Mouse (Mus musculus) heart, adult 8-10 months (tissue): ENCODE data around the gene Mlxip. TPM values are rescaled to one million over a fixed set of nuclear protein-coding genes. Genes with fewer than 3 reads are reported as not detected.

Source experiments
- DNase-seq: peaks from one replicate; pipeline ENCODE4 v3.0.0; 2022; ENCODE audit warnings: low spot score
- total RNA-seq, 4 experiments: library from RNA; stranded (reverse); gene quantifications; 2 replicates each; pipeline ENCODE4 v1.2.4; 2022

Mlxip gene
- total RNA-seq = 10 to 100 TPM; 23.4 to 30.6 (median 27.3) TPM

DNA sequence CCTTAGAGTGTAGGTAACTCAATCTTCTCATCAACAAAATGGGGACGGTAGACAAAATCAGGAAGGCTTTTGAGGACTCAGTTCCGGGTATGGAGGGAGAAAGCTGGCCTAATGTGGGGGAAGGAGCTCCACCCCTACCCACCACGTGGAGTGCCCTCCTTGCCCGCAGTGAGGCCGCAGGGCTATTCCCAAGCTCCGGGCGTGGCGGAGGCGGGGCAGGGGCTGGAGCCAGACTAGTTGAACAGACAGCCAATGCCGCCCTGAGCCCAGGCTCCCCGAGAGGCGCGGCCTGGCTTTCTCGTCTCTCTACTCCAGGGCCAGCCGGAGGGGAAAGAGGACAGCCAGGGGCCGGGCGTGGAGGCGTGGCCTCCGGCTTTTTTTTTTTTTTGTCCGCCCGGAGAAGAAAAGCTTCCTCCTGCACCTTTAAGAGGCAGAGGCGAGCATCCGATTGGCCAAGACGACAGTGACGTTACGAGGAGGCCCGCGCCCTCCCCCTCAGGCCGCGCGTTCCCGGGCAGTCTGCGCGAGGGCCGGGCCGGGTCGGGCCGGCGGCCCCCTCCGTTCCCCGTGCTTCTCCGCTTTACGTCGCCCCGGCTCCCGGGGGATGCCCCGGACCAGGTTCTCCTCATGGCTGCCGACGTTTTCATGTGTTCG lies at the start of gene Mlxip:
Gene Mlxip, plus strand, starts transcription at position 496 of the 654 bp plus-strand sequence.
- DNase-seq = peak; percentile 95

DNA sequence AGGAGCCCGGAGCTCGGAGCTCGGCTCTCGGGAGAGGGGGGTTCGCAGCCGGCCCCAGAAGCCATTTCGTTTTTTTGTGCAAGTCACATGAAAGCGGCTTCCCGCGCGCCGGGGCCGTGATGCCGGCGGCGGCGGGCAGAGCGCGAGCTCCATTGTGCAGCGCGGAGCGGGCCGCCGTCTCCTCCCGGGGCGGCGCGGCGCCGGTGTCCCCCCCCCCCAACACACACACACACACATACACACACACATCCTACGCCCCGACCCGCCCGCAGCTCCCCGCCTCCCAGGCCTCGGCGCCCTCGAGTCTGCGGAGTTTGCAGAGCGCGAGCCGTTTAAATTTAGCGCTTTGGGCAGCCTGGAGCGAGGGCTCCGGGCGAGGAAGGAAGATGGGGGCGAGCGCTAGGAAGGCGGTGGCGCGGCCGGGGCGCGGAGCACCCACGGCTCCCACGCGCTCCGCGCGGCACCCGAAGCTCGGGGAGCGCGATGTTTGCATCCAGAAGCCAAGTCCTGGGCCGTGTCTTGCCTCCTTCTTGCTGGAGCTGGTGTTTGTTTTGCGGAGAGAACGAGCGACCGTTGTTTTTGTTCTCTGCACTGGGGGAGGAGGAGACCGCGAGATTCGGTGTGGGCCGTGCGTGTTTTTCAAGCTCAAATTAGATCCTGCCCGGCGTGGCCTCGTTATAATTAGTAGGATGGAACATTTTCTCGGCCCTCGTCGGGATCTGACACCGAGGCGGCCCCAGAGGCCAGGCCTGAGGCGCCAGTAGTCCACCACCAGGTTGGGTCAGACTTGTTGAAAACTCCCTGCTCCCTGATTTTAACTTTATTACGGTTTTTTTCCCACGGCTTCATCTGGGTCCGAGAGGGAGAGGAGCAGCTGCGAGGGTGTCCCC lies 49.4 kb upstream of the Mlxip start:
- peak; percentile 49 for DNase-seq

- peak; percentile 69 for DNase-seq
Observed at GRCm38 (mm10) chr5:123345853-123346654, 48.5 kb upstream of the Mlxip start.

- DNase-seq = no peak
Observed at GRCm38 (mm10) chr5:123346701-123347270, 47.8 kb upstream of the Mlxip start.

GRCm38 (mm10) chr5:123347985-123348384 lies 46.6 kb upstream of the Mlxip start:
- DNase-seq = no peak

DNA sequence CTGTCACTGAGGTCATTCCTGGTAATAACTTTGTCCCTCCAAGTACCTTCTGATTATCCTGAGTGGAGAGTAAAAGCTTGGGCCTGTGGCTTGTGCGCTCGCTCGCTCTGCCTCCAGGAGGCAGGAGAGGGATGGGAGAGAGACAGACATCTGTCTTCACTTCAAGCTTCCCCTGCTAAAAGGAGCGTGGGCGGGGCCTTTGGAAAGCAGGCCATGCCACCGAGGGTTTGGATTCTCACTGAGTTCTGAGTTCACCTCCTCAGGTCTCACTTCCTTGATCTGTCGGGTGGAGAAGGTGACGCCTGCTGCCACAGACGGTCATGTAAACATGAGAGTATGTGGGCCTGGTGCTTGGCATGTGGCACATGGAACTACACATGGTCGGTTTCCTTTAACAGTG lies 44.2 kb upstream of the Mlxip start:
- DNase-seq = no peak

GRCm38 (mm10) chr5:123355918-123356317 lies 38.7 kb upstream of the Mlxip start:
- no peak for DNase-seq

- DNase-seq = no peak
Observed at GRCm38 (mm10) chr5:123357253-123357652, 37.3 kb upstream of the Mlxip start.

GRCm38 (mm10) chr5:123359431-123359830 lies 35.2 kb upstream of the Mlxip start:
- no peak for DNase-seq

- no peak for DNase-seq
Observed at GRCm38 (mm10) chr5:123362911-123363310, 31.7 kb upstream of the Mlxip start.

DNA sequence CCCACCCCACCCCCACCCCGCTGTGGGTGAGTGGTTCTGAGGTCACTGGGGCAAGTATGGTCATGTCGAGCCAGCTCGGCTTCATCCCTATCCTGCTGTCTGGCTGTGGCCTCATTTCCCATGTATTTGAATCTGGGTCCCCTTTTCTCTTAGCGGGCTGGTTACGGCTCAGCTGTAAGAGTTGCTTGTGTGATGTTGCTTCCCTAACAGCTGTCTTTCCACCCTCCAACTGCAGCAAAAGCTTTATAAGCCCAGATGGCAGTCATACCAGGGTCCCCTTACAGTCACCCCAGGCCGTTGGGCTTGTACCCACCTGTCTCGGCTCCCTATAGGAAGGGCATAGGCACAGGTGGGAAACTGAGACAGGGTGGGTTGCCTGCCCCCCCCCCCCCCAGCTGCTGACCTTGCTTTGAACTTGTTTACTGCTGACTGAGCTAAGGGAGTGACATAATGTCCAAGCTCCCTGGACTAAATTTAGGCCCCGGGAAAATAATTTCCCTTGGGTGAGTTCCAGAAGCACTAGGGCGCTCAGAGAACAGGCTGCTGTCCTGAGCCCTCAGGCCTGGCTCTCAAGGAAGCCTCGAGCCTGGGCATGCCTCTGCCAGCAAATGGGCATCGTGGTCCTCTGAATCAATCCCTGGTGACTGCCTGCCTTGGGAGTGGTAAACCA lies 30.2 kb upstream of the Mlxip start:
- DNase-seq = peak; percentile 88

- DNase-seq = no peak
Observed at GRCm38 (mm10) chr5:123368869-123369488, 25.6 kb upstream of the Mlxip start.

- no peak for DNase-seq
Observed at GRCm38 (mm10) chr5:123370049-123370448, 24.5 kb upstream of the Mlxip start.

DNA sequence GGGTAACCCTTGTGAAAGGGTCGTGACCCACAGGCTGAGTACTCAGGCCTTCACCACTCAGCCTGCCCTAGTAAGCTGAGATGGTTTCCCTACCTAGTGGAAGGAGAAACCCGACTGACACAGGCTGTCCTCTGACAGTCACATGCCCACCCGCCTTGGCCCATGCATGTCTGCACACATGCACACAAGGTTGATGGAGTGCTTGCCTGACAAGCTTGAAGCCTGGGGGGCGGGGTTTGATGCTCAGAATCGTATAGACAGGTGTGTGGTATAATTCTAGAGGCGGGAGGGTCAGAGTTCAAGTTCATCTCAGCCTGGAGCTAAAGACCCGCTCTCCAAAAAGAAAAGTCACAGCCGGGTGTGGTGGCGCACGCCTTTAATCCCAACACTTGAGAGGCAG lies 19.3 kb upstream of the Mlxip start:
- DNase-seq = no peak

- DNase-seq = no peak
Observed at GRCm38 (mm10) chr5:123375793-123376452, 18.7 kb upstream of the Mlxip start.

GRCm38 (mm10) chr5:123376569-123376968 lies 18.0 kb upstream of the Mlxip start:
- DNase-seq = peak; percentile 81

DNA sequence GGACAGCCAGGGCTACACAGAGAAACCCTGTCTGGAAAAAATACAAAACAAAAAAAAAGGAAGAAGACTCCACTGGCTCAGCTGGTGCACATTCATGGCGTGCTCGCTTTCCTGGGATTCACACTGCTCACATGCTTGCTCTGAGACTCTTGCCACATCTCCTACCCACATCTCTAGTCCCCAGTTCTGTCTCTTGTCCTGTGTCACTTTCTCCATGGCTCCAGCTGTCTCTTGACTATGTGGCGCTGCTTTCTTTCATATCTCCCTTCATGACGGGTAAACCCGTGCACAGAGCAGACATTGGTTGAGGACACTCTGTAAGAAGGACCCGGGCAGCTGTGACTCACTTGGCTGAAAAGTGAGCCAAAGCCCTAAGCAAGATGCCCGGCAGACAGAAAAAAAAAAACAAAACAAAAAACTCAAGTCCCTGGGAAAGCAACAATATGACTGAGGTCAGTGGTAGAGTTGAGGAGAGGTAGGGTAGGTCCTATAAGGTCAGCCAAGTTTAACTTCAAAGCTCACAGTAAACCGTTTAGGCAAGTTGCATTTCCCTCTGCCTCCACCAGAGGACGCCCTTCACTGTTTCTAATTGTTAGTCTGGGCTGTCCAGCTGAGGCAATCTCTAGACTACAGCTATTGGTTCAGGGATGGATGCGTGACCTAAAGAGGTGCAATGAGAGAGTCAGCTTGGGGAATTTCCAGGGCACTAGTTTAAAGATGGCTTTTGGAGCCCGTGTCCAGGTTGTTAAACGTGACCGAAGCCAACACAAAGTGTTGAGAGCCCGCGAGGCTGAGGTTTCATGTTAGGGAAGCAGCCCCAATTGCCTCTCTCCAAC lies 17.3 kb upstream of the Mlxip start:
- DNase-seq = peak; percentile 87

GRCm38 (mm10) chr5:123378712-123379111 lies 15.9 kb upstream of the Mlxip start:
- no peak for DNase-seq

DNA sequence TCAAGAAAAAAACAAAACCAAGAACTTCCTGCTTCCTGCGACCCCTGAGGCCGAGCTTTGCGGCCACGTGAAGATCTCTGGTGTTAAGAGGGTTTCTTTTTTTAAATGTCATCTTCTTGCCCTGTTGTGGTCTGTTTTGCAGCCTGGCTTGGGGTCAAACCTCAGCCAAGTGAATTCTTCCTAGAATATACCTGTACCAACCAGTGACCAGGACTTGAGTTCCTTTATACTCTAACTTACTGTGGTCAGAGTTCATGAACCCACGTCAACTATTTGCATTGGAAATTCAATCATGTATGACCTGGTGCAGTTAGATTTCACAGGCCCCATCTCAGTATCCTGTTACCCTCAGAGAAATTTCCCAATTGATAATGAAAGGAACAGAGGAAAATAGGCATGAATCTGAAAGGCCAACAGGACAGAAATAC lies 15.1 kb upstream of the Mlxip start:
- DNase-seq = no peak
